8 mouse cellular contexts compared by ENCODE assay signal in genomic region chr8:123235520-123236497, GRCm38 (mm10). TPM values are rescaled to one million over a fixed set of nuclear protein-coding genes. Genes with fewer than 3 reads are reported as not detected.
DNase-seq lines count a peak whose midpoint lies in the region; ATAC-seq and TF ChIP-seq lines count a peak whose summit lies in the region.

TSS of gene Spata2l (minus strand) at chr8:123236233.

- H3K36me3 ChIP-seq in heart, embryonic 11.5 days (ENCODE audit: control insufficient read depth, insufficient read depth, low read length): no peaks in the 10 kb centered on the region
- no peaks in the 10 kb centered on the region for H3K36me3 ChIP-seq in kidney, embryonic 15.5 days
- H3K36me3 ChIP-seq in liver, adult 2 months (ENCODE audit: control insufficient read depth, insufficient read depth, low read length): no peaks in the 10 kb centered on the region

- H3K4me2 ChIP-seq in heart, embryonic 11.5 days: peak within 1 kb of the TSS; percentile 80
- peak within 1 kb of the TSS; percentile 88 for H3K4me2 ChIP-seq in kidney, embryonic 15.5 days

- peak; percentile 87 for ATAC-seq in erythroid progenitor cell, adult 5-6 weeks (replicated peaks; ENCODE audit: low FRiP score, poor library complexity, severe bottlenecking)
- peak; percentile 78 for ATAC-seq in heart, embryonic 11.5 days (replicated peaks; ENCODE audit: insufficient number of reproducible peaks, low FRiP score, low TSS enrichment)
- peak; percentile 89 for ATAC-seq in kidney, embryonic 15.5 days (replicated peaks; ENCODE audit: low FRiP score)
- peak; percentile 87 for ATAC-seq in monocyte, adult 5-6 weeks (replicated peaks; ENCODE audit: insufficient number of reproducible peaks, low FRiP score, low TSS enrichment, poor library complexity, severe bottlenecking)

- H3K79me2 ChIP-seq in liver, adult 2 months (ENCODE audit: control insufficient read depth, insufficient read depth, low read length): peaks cover 5% of the 10 kb centered on the region; the same call in 1 of the 2 replicates

- peak within 1 kb of the TSS; percentile 50 for H3K4me3 ChIP-seq in heart, embryonic 11.5 days (ENCODE audit: low read depth, low read length)
- H3K4me3 ChIP-seq in kidney, embryonic 15.5 days (replicated peaks): peak within 1 kb of the TSS; percentile 61
- H3K4me3 ChIP-seq in liver, adult 2 months (ENCODE audit: insufficient read depth, low read depth, low read length): peak within 1 kb of the TSS; percentile 79

- H3K9ac ChIP-seq in heart, embryonic 11.5 days (ENCODE audit: low read depth, low read length): peak within 1 kb of the TSS; percentile 56
- H3K9ac ChIP-seq in kidney, embryonic 15.5 days: peak within 1 kb of the TSS; percentile 58
- peak within 1 kb of the TSS; percentile 86 for H3K9ac ChIP-seq in liver, adult 2 months (ENCODE audit: low read depth, low read length)

- WGBS in heart, embryonic 11.5 days (ENCODE audit: insufficient replicate concordance): 2% methylated on average over 57 of the region's 57 CpGs
- under 1% methylated on average over 57 of the region's 57 CpGs for WGBS in kidney, embryonic 15.5 days
- WGBS in liver, adult 2 months: under 1% methylated on average over 57 of the region's 57 CpGs

- H3K4me1 ChIP-seq in heart, embryonic 11.5 days (ENCODE audit: control insufficient read depth, insufficient read depth, low read length): peaks cover 7% of the 10 kb centered on the region; the same call in 1 of the 2 replicates
- peaks cover 35% of the 10 kb centered on the region for H3K4me1 ChIP-seq in kidney, embryonic 15.5 days
- H3K4me1 ChIP-seq in liver, adult 2 months (ENCODE audit: control insufficient read depth, insufficient read depth, low read length): peaks cover 17% of the 10 kb centered on the region

- H3K9me3 ChIP-seq in heart, embryonic 11.5 days (replicated peaks; ENCODE audit: control insufficient read depth, low read length): no peaks in the 10 kb centered on the region
- no peaks in the 10 kb centered on the region for H3K9me3 ChIP-seq in kidney, embryonic 15.5 days (replicated peaks)

- TF ChIP-seq POLR2A in brain, embryonic 14.5 days (IDR thresholded peaks at IDR 0.05; ENCODE audit: borderline replicate concordance, extremely low read depth, insufficient read depth, insufficient read length, poor library complexity, severe bottlenecking): no peak
- TF ChIP-seq POLR2A in liver, adult 2 months (IDR thresholded peaks at IDR 0.05; ENCODE audit: extremely low read depth, insufficient read depth, low read length): peak; percentile 87

- peak; percentile 98 for DNase-seq in CD4-positive, CD25-positive, alpha-beta regulatory T cell, adult 2 months (ENCODE audit: low read depth, low spot score)
- peak; percentile 84 for DNase-seq in brain, embryonic 14.5 days (ENCODE audit: low read depth)
- DNase-seq in liver, adult 2 months (ENCODE audit: extremely low read depth, low read depth, low spot score): peak; percentile 98
- peak; percentile 86 to 91 for DNase-seq in spleen, postnatal 4 days (ENCODE audit: low spot score in 2 of 2)

- TF ChIP-seq CTCF in brain, embryonic 14.5 days (IDR thresholded peaks at IDR 0.05; ENCODE audit: borderline replicate concordance, extremely low read depth, insufficient read depth, insufficient read length): no peak
- peak; percentile 36; the same call in 1 of the 2 replicates for TF ChIP-seq CTCF in liver, adult 2 months (IDR thresholded peaks at IDR 0.05; ENCODE audit: low read depth, low read length)

- peaks cover 31% of the 10 kb centered on the region for H3K27me3 ChIP-seq in heart, embryonic 11.5 days (ENCODE audit: control insufficient read depth, insufficient read depth, low read length)
- peaks cover 28% of the 10 kb centered on the region for H3K27me3 ChIP-seq in kidney, embryonic 15.5 days
- H3K27me3 ChIP-seq in liver, adult 2 months (ENCODE audit: control insufficient read depth, insufficient read depth, low read length): no peaks in the 10 kb centered on the region

- H3K27ac ChIP-seq in heart, embryonic 11.5 days (ENCODE audit: low read depth, low read length): no peak within 1 kb of the TSS
- peak within 1 kb of the TSS; percentile 33; the same call in 1 of the 2 replicates for H3K27ac ChIP-seq in kidney, embryonic 15.5 days
- peak within 1 kb of the TSS; percentile 91 for H3K27ac ChIP-seq in liver, adult 2 months (replicated peaks; ENCODE audit: insufficient read depth, low read depth, low read length)

RNA-seq across cellular contexts. Expression of gene Spata2l, which starts in this region (rescaled TPM):
- polyA plus RNA-seq in brain, embryonic 14.5 days (2012; rRNA removed): 3.2 and 3.9 TPM in 2 replicates
- total RNA-seq in erythroid progenitor cell, adult 5-6 weeks (2015; ENCODE audit: low replicate concordance): 0.42 and 0.72 TPM in 2 replicates
- total RNA-seq in erythroid progenitor cell, adult 5-6 weeks (2017; ENCODE audit: low replicate concordance): 1.7 TPM in 1 of 2 replicates, not detected in the other
- polyA plus RNA-seq in heart, embryonic 11.5 days (2014; fragmentation: Nextera tagmentation; extraction: Ambion mirVana): 1.6 TPM in 2 replicates
- 5.3 and 5.7 TPM in 2 replicates for polyA plus RNA-seq in kidney, embryonic 15.5 days (2015; fragmentation: Nextera tagmentation; extraction: Ambion mirVana)
- 16.8 and 18.1 TPM in 2 replicates for total RNA-seq in liver, adult 2 months (2014; rRNA removed)
- polyA plus RNA-seq in liver, adult 2 months (2012; rRNA removed): 27.3 and 41.2 TPM in 2 replicates
- total RNA-seq in monocyte, adult 5-6 weeks (2017): 0.85 to 3.6 TPM (median 0.95 TPM) in 3 replicates
